Mouse (Mus musculus) heart, embryonic 12.5 days (tissue): ENCODE measurements around the gene Zbtb14. TPM values are rescaled to one million over a fixed set of nuclear protein-coding genes. Genes with fewer than 3 reads are reported as not detected.

ENCODE experiments used
- polyA plus RNA-seq: library from polyadenylated mRNA; unstranded; fragments of >200 nt; fragmentation: Nextera tagmentation; extraction: Ambion mirVana; gene quantifications from 2 replicates; pipeline ENCODE4 v1.2.1, GENCODE M21; 2016

Gene Zbtb14
- polyA plus RNA-seq, 1 experiment from 2014 or later, result 16.5 TPM

Other genes with a start within 250 kb of the Zbtb14 start
- gene Akain1, start 56.3 kb downstream of the Zbtb14 start, polyA plus RNA-seq, result not detected in 2 replicates